Mouse (Mus musculus) heart, postnatal 0 days (tissue): ENCODE results near the gene Eng.

ENCODE experiments used
- CTCF ChIP-seq: IDR thresholded peaks from 2 replicates; pipeline ENCODE4 v1.5.1; 2016; ENCODE audit warnings: antibody characterized with exemption, control low read depth, low read depth
- EP300 ChIP-seq: IDR thresholded peaks from 2 replicates; pipeline ENCODE4 v1.6.1; 2016; ENCODE audit warnings: antibody characterized with exemption, low read depth

DNA sequence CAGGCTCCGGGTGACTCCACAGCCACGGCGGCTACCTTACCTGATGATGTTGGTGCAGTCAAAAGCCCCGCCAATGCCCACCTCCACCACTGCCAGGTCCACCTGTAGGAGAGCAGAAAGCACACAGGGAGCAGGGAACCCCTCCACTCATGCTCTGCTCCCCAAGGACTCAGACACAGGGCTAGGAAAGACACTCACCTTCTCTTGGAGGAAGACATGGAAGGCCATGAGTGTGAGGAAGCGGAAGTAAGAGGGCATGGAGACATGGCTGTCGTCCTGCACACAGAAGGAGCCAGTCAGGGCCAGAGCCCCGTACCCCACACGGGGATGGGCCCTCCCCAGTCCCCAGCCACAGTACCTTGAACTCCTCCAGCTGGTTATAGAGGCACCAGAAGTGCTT, 41.2 kb downstream of the Eng start:
- TF ChIP-seq CTCF (no peak), EP300 (no peak)
